Mouse (Mus musculus) limb, embryonic 14.5 days (tissue): ENCODE results near the gene Cd9. TPM values are rescaled to one million over a fixed set of nuclear protein-coding genes. Genes with fewer than 3 reads are reported as not detected.
A peak's percentile ranks its signal among the peaks of the same experiment; 100 is the strongest.

Experiments
- ATAC-seq: fragments of 200-750 bp; cut with Nextera tagmentation; 2 replicates; pipeline ENCODE4 v1.8.0; 2017; ENCODE audit warnings: low read depth, moderate number of reproducible peaks, moderate TSS enrichment; ENCODE audit not compliant: low FRiP score
- DNase-seq: peaks from one replicate; pipeline ENCODE4 v3.0.0-alpha.2; 2015; ENCODE audit warnings: low spot score
- H3K27ac ChIP-seq: fragments of 300-500 bp; sonication (generic); replicated peaks from 2 replicates; pipeline ENCODE4 v1.5.1; 2014; ENCODE audit warnings: low read depth, mild to moderate bottlenecking, low read length, moderate library complexity, mixed read lengths
- H3K27me3 ChIP-seq: fragments of 300-500 bp; sonication (generic); 2 replicates; pipeline ENCODE4 v1.6.1; 2014; ENCODE audit warnings: low read length, mixed read lengths; ENCODE audit not compliant: control insufficient read depth, insufficient read depth
- H3K36me3 ChIP-seq: fragments of 300-500 bp; sonication (generic); 2 replicates; pipeline ENCODE4 v1.6.1; 2014; ENCODE audit warnings: mild to moderate bottlenecking, low read length, moderate library complexity, mixed read lengths; ENCODE audit not compliant: control insufficient read depth, insufficient read depth
- H3K4me1 ChIP-seq: fragments of 300-500 bp; sonication (generic); 2 replicates; pipeline ENCODE4 v1.6.1; 2014; ENCODE audit warnings: antibody characterized with exemption, low read length, mixed read lengths; ENCODE audit not compliant: control insufficient read depth, insufficient read depth
- H3K4me2 ChIP-seq: fragments of 300-500 bp; sonication (generic); replicated peaks from 2 replicates; pipeline ENCODE4 v1.6.1; 2014; ENCODE audit warnings: low read depth, mild to moderate bottlenecking, low read length, moderate library complexity; ENCODE audit not compliant: severe bottlenecking
- H3K4me3 ChIP-seq: fragments of 300-500 bp; sonication (generic); replicated peaks from 2 replicates; pipeline ENCODE4 v1.5.1; 2014; ENCODE audit warnings: low read length
- H3K9ac ChIP-seq: fragments of 300-500 bp; sonication (generic); 2 replicates; pipeline ENCODE4 v1.6.1; 2014; ENCODE audit warnings: mild to moderate bottlenecking, low read depth, low read length, moderate library complexity; ENCODE audit not compliant: severe bottlenecking
- H3K9me3 ChIP-seq: fragments of 300-500 bp; sonication (generic); 2 replicates; pipeline ENCODE4 v1.6.1; 2016; ENCODE audit warnings: low read length; ENCODE audit not compliant: control insufficient read depth
- POLR2A ChIP-seq: fragments of 200-500 bp; IDR thresholded peaks from 2 replicates; pipeline ENCODE4 v1.8.0; 2012; ENCODE audit warnings: inconsistent platforms, mild to moderate bottlenecking, moderate library complexity, borderline replicate concordance; ENCODE audit not compliant: insufficient read depth, insufficient read length; ENCODE audit errors: extremely low read depth
- WGBS: fragments of 180-500 bp; shearing (Covaris S2); extraction: QIAGEN DNeasy Blood & Tissue Kit; methylation state at CpG from one replicate; pipeline ENCODE4 v1.1.7; 2014; 5-methylcytosine and 5-hydroxymethylcytosine counted together
- polyA plus RNA-seq, 2 experiments: library from polyadenylated mRNA; depleted of rRNA in 1 of 2; stranded (reverse) in 1 of 2; unstranded in 1 of 2; fragments of >200 nt; fragmentation: Nextera tagmentation in 1 of 2; extraction: Ambion mirVana in 1 of 2; gene quantifications; 2 replicates each; pipeline versions ENCODE4 v1.2.1 to v1.2.3; 2012 to 2014

The Cd9 gene
- polyA plus RNA-seq, 2 experiments: 215 to 323 TPM

DNA sequence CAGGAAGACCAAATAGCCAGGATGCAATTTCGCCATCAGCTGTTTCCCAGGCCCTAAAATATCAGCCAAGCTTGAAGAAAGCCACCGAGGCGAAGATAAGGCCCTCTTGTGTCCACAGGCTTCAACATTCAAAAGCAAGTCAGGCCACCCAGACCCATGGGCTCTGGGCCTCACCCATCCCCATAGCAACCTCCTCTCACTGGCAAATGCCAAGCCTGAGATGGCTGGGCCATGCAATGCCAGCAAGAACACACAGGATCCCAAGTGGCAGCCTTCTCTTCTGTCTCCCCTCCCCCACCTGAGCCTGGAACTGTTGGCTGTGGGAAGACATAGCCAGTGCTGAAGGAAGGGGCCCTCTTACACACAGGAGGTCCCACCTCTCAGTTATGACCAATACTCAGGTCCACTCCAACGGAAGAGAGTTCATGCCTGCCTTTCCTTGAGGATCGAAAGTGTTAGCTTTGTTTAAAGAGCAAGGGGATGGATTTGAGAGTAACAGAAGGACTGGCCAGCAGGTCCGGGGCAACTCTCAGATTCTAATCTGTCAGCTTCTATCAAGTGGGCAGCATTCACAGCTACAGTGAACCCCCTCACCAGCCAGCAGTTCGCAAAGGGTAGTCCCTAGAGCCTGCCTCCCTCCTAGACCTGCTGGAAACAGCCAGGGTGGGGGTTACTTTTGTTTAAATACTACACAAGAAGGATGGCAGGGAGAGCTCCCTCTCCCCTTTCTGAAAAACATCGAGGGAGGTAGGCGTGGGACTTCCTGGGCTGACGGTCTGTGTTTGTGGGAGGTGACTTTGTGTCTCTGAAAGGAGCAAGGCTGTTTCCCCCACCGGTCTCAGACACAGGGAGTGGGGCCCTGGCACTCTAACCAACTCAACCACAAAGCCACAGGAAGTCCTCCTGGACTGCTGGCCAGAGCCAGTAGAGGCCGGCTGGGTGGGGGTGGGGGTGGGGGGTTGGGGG, 13.9 kb downstream of the Cd9 start:
- H3K9ac ChIP-seq: peak overlapping the region; percentile 21; the same call in 1 of the 2 replicates
- peak overlapping the region; percentile 35 for H3K4me2 ChIP-seq
- H3K4me1 ChIP-seq: peaks cover 70% of the 10 kb centered on the region
- no peaks in the 10 kb centered on the region for H3K27me3 ChIP-seq
- WGBS: 42% methylated on average over 11 of the region's 12 CpGs
- TF ChIP-seq POLR2A: no peak
- H3K9me3 ChIP-seq: no peaks in the 10 kb centered on the region
- ATAC-seq (0 out of 2 replicates have a peak, but pooled peaks have one; percentile 42), DNase-seq (no peak)
- no peak overlapping the region for H3K4me3 ChIP-seq
- no peaks in the 10 kb centered on the region for H3K36me3 ChIP-seq
- H3K27ac ChIP-seq: peak overlapping the region; percentile 75

DNA sequence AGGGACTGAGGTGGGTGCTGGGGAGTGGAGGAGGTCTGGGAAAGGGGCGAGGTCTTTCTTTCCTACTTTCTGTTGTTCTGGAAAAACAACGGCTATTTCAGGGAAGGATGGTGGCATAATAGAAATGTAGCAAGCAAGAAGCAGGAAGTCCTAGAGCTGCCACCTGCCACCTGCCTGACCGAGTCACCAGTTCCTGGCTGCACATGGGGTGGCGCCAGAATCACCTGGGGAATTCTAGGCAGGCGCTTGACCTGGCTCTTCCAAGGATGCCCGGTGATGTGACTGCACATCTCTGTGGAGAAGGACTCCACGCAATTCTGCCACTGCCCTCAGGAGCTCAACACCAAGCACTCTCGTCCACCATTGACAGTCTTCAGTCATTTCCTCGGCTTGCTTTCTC, 15.2 kb downstream of the Cd9 start:
- Histone ChIP-seq H3K9ac (no peak overlapping the region), H3K27ac (no peak overlapping the region), H3K4me2 (no peak overlapping the region), H3K27me3 (no peaks in the 10 kb centered on the region), H3K4me3 (no peak overlapping the region), H3K36me3 (no peaks in the 10 kb centered on the region), H3K9me3 (no peaks in the 10 kb centered on the region), H3K4me1 (peaks cover 80% of the 10 kb centered on the region)
- 90% methylated on average over 9 of the region's 9 CpGs for WGBS
- no peak for DNase-seq
- ATAC-seq: no peak
- no peak for TF ChIP-seq POLR2A

DNA sequence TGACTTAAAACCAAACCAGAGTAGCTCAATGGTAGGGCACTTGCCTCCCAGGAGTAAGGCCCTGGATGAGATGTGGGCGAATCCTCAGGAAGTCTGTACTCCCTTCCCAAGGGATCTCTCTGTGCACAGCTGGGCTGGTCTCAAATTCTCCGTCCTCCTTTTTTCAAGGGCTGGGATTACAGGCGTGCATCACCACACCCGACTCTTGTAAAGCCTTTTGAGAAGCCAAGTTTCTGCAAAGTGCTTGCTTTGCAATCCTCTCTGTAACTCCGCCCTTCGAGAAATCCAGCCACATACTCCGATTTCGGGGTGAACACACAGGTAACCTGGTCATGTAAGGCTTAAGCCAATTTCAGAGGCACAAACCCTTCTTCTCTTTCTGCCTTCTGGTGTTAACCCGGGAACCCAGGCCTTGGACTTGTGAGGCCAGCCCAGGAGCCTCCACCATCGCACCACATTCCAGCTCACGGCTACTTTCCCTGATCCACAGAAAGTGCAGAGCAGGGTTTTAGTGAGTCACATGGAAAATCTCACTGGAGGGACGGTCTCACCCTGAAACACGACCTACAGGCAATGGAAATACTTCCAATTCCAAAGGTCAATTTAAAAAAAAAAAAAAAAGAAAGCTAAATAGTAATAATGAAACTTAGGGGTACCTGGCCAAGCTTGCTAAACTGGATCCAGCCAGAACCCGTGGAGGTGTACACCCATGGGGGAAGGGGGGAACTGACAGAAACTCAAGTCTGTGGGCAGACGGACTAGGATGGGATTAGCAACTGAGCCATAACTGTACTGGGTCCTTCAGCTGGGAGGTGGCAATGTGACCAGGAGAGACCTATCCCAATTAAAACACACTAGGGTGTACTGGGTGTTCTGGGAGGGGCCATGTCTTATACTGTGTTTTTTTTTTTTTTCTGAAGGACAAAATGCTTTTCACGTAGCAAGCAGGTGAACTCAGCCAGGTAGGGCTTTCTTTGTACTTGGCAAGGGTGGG, 16.2 kb downstream of the Cd9 start:
- Histone ChIP-seq H3K4me2 (no peak overlapping the region), H3K36me3 (no peaks in the 10 kb centered on the region), H3K27me3 (no peaks in the 10 kb centered on the region), H3K4me3 (no peak overlapping the region), H3K27ac (peak overlapping the region; percentile 34; the same call in 1 of the 2 replicates), H3K9ac (no peak overlapping the region), H3K9me3 (no peaks in the 10 kb centered on the region), H3K4me1 (peaks cover 77% of the 10 kb centered on the region)
- TF ChIP-seq POLR2A: no peak
- ATAC-seq (no peak), DNase-seq (no peak)
- WGBS: 51% methylated on average over 16 of the region's 16 CpGs

DNA sequence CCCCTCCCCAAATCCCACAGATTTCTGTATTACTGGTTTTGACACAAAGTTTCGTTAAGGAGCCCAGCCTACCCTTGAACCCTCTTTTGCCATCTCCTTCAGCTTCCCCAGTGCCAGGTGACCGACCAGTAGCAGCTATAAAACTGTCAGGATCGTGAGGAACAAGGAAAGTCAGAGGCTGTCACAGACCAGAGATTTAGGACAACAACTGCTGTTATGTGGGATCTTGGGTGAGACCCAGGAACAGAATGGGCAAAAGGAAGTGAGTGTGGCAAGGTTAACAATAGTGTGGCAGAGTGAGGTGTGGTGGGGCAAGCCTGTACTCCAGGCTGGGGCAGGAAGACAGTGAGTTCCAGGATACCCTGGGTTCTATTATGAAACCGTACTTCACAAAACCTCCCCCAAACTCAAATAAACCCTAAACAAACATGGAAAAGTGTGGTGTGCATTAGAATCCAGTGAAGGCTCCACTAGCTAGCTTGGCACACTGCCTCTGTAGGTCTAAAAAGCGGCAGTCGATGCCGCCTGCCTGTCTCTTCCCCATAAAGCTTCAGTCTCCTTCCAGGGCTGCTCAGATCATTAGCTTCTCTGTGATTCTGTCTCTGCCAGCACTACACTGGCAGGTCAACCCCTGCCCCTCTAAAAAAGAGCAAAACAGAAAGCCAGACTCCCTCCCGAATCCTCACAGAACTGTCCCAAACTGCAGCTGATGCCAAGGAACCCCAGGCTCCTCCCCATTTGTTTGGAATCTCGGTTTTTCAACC, 17.6 kb downstream of the Cd9 start:
- TF ChIP-seq POLR2A: no peak
- Histone ChIP-seq H3K9ac (no peak overlapping the region), H3K27me3 (no peaks in the 10 kb centered on the region), H3K9me3 (no peaks in the 10 kb centered on the region), H3K4me3 (no peak overlapping the region), H3K36me3 (0 out of 2 replicates have a peak, but pooled peaks cover under 1% of the 10 kb centered on the region), H3K4me2 (no peak overlapping the region), H3K27ac (peak overlapping the region; percentile 69), H3K4me1 (peaks cover 67% of the 10 kb centered on the region)
- ATAC-seq (no peak), DNase-seq (no peak)
- WGBS: 42% methylated on average over 9 of the region's 9 CpGs
